Mouse (Mus musculus): ENCODE measurements around the gene Proser2. TPM values are rescaled to one million over a fixed set of nuclear protein-coding genes. Genes with fewer than 3 reads are reported as not detected.

Proser2 gene
- polyA plus RNA-seq (2014; fragmentation: Nextera tagmentation; extraction: Ambion mirVana), result 4.9 and 5.9 TPM in 2 replicates

- no peak within 1 kb of the TSS for H3K27ac ChIP-seq (ENCODE audit: low read depth)
- ATAC-seq (ENCODE audit: insufficient read depth), result peak; percentile 91
- under 1% methylated on average over 83 of the region's 83 CpGs for WGBS
These were observed at the start of gene Proser2 for GRCm38 (mm10) chr2:6129555-6130355. Proser2 (minus strand) TSS chr2:6130211.

GRCm38 (mm10) chr2:6179749-6180117 is 49.7 kb upstream of the Proser2 start:
- Histone ChIP-seq H3K4me2 (no peak overlapping the region), H3K9me3 (ENCODE audit: low read depth, low read length) (no peaks in the 10 kb centered on the region), H3K4me1 (ENCODE audit: insufficient read depth) (no peaks in the 10 kb centered on the region), H3K9ac (no peak overlapping the region), H3K27me3 (ENCODE audit: insufficient read depth, low read length) (no peaks in the 10 kb centered on the region), H3K36me3 (ENCODE audit: insufficient read depth) (no peaks in the 10 kb centered on the region), H3K4me3 (ENCODE audit: low read depth, low read length) (no peak overlapping the region), H3K27ac (ENCODE audit: low read depth) (no peak overlapping the region)
- TF ChIP-seq CTCF (IDR thresholded peaks at IDR 0.05; ENCODE audit: low read depth), result no peak
- 78% methylated on average over 1 of the region's 1 CpGs for WGBS
- no peak for DNase-seq
- ATAC-seq (ENCODE audit: insufficient read depth), result no peak

More at GRCm38 (mm10) chr2:6129555-6130355, at the start of gene Proser2:
- peak; percentile 94 for DNase-seq
- TF ChIP-seq CTCF (IDR thresholded peaks at IDR 0.05; ENCODE audit: low read depth), result no peak
- H3K9ac ChIP-seq, result peak within 1 kb of the TSS; percentile 58
- H3K4me1 ChIP-seq (ENCODE audit: insufficient read depth), result no peaks in the 10 kb centered on the region
- no peaks in the 10 kb centered on the region for H3K9me3 ChIP-seq (ENCODE audit: low read depth, low read length)
- H3K4me3 ChIP-seq (ENCODE audit: low read depth, low read length), result peak within 1 kb of the TSS; percentile 71
- H3K4me2 ChIP-seq, result peak within 1 kb of the TSS; percentile 91
- no peaks in the 10 kb centered on the region for H3K36me3 ChIP-seq (ENCODE audit: insufficient read depth)
- peaks cover 25% of the 10 kb centered on the region for H3K27me3 ChIP-seq (ENCODE audit: insufficient read depth, low read length)

GRCm38 (mm10) chr2:6178901-6179748 is 49.1 kb upstream of the Proser2 start:
- TF ChIP-seq CTCF (IDR thresholded peaks at IDR 0.05; ENCODE audit: low read depth), result no peak
- 66% methylated on average over 16 of the region's 16 CpGs for WGBS
- ATAC-seq (ENCODE audit: insufficient read depth) (no peak), DNase-seq (no peak)
- Histone ChIP-seq H3K4me1 (ENCODE audit: insufficient read depth) (no peaks in the 10 kb centered on the region), H3K27me3 (ENCODE audit: insufficient read depth, low read length) (no peaks in the 10 kb centered on the region), H3K36me3 (ENCODE audit: insufficient read depth) (no peaks in the 10 kb centered on the region), H3K9me3 (ENCODE audit: low read depth, low read length) (no peaks in the 10 kb centered on the region), H3K4me3 (ENCODE audit: low read depth, low read length) (no peak overlapping the region), H3K4me2 (no peak overlapping the region), H3K9ac (no peak overlapping the region), H3K27ac (ENCODE audit: low read depth) (no peak overlapping the region)

- Histone ChIP-seq H3K4me3 (ENCODE audit: low read depth, low read length) (no peak overlapping the region), H3K27me3 (ENCODE audit: insufficient read depth, low read length) (no peaks in the 10 kb centered on the region), H3K4me2 (no peak overlapping the region), H3K27ac (ENCODE audit: low read depth) (no peak overlapping the region), H3K4me1 (ENCODE audit: insufficient read depth) (no peaks in the 10 kb centered on the region), H3K9me3 (ENCODE audit: low read depth, low read length) (no peaks in the 10 kb centered on the region), H3K9ac (no peak overlapping the region), H3K36me3 (ENCODE audit: insufficient read depth) (no peaks in the 10 kb centered on the region)
- no peak for TF ChIP-seq CTCF (IDR thresholded peaks at IDR 0.05; ENCODE audit: low read depth)
- WGBS, result 69% methylated on average over 3 of the region's 3 CpGs
- DNase-seq (no peak), ATAC-seq (ENCODE audit: insufficient read depth) (no peak)
These were observed 43.0 kb upstream of the Proser2 start for GRCm38 (mm10) chr2:6173013-6173412.

- H3K36me3 ChIP-seq (ENCODE audit: insufficient read depth), result no peaks in the 10 kb centered on the region
- WGBS, result 72% methylated on average over 2 of the region's 2 CpGs
- no peaks in the 10 kb centered on the region for H3K4me1 ChIP-seq (ENCODE audit: insufficient read depth)
- H3K27me3 ChIP-seq (ENCODE audit: insufficient read depth, low read length), result no peaks in the 10 kb centered on the region
- no peak for TF ChIP-seq CTCF (IDR thresholded peaks at IDR 0.05; ENCODE audit: low read depth)
- ATAC-seq (ENCODE audit: insufficient read depth), result no peak
- no peak for DNase-seq
- H3K4me2 ChIP-seq, result no peak overlapping the region
- no peaks in the 10 kb centered on the region for H3K9me3 ChIP-seq (ENCODE audit: low read depth, low read length)
- H3K4me3 ChIP-seq (ENCODE audit: low read depth, low read length), result no peak overlapping the region
- no peak overlapping the region for H3K27ac ChIP-seq (ENCODE audit: low read depth)
- H3K9ac ChIP-seq, result no peak overlapping the region
These were observed 38.5 kb upstream of the Proser2 start for GRCm38 (mm10) chr2:6168560-6168959.

GRCm38 (mm10) chr2:6167843-6168558 is 38.0 kb upstream of the Proser2 start:
- Histone ChIP-seq H3K27me3 (ENCODE audit: insufficient read depth, low read length) (no peaks in the 10 kb centered on the region), H3K36me3 (ENCODE audit: insufficient read depth) (no peaks in the 10 kb centered on the region), H3K9ac (no peak overlapping the region), H3K9me3 (ENCODE audit: low read depth, low read length) (no peaks in the 10 kb centered on the region), H3K4me3 (ENCODE audit: low read depth, low read length) (no peak overlapping the region), H3K4me2 (no peak overlapping the region), H3K27ac (ENCODE audit: low read depth) (no peak overlapping the region), H3K4me1 (ENCODE audit: insufficient read depth) (no peaks in the 10 kb centered on the region; the same call in 1 of the 2 replicates)
- ATAC-seq (ENCODE audit: insufficient read depth) (no peak), DNase-seq (peak; percentile 96)
- peak; percentile 90 for TF ChIP-seq CTCF (IDR thresholded peaks at IDR 0.05; ENCODE audit: low read depth)
- 19% methylated on average over 5 of the region's 5 CpGs for WGBS
